Mouse (Mus musculus) lung, postnatal 0 days (tissue): ENCODE results near the gene 4930432K21Rik.

Experiments
- CTCF ChIP-seq: IDR thresholded peaks from 2 replicates; pipeline ENCODE4 v1.5.1; 2016; ENCODE audit warnings: antibody characterized with exemption, mild to moderate bottlenecking
- EP300 ChIP-seq: IDR thresholded peaks from 2 replicates; pipeline ENCODE4 v1.6.1; 2016; ENCODE audit warnings: antibody characterized with exemption, mild to moderate bottlenecking, control low read depth

DNA sequence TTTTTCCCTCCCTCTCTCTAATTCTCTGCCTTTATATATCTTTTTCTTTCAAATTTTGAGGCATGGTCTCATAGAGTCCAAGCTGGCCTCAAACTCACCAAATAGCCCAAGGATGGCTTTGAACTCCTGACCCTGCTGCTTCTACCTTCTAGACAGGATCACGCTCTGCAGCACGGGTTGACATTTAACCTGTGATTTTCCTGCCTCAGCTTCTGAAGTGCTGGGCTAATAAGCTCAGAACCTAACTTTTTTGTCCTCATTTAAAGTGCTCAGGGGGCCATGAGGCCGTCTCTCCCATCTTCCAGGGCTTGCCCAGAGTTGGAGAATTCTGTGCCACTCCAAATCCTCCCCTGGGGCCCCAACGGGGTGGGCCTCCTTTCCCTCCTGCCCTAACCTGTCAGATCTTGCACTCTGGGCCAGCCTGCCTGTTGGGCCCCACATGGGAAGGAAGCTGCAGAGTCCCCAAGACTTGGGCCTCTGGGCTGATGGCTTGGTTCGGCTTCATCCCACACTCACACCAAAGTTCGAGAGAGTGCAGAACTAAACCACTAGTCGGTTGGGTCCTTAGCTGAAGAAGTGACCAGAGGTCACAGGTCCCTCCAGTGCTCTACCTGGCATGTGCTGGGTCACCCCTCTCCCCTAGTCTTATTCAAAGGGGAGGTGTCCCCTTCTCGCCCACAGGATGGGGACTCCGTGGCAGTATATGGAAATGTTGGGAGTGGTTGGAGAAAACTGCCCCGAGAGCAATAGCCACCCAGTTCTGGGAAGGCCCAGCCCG lies 51.7 kb downstream of the 4930432K21Rik start:
- TF ChIP-seq CTCF (no peak), EP300 (no peak)
